Mouse (Mus musculus) CH12F3 (cell line): ENCODE data around the gene Nhlh1.

Experiments
- in situ Hi-C: fragments of 300-500 bp; cut with MboI; formaldehyde crosslinking; loops from 2 replicates; pipeline ENCODE4 v1.14.3; 2020; ENCODE audit warnings: low sequenced_read_pairs

Nhlh1 gene

GRCm38 (mm10) chr1:172057491-172057921, at the start of gene Nhlh1:
Gene Nhlh1, minus strand, starts transcription at chr1:172057573.
- in situ Hi-C loops, result no loop called here

GRCm38 (mm10) chr1:172105101-172105500, 47.7 kb upstream of the Nhlh1 start:
- in situ Hi-C loops, result no loop called here

- in situ Hi-C loops, result no loop called here
Observed at GRCm38 (mm10) chr1:172103619-172104018, 46.2 kb upstream of the Nhlh1 start.

GRCm38 (mm10) chr1:172099325-172100033, 42.1 kb upstream of the Nhlh1 start:
- in situ Hi-C loops, result no loop called here

- in situ Hi-C loops, result no loop called here
Observed at GRCm38 (mm10) chr1:172095202-172095601, 37.8 kb upstream of the Nhlh1 start.

- in situ Hi-C loops, result no loop called here
Observed at GRCm38 (mm10) chr1:172094295-172094694, 36.9 kb upstream of the Nhlh1 start.

- in situ Hi-C loops, result no loop called here
Observed at GRCm38 (mm10) chr1:172093522-172093921, 36.1 kb upstream of the Nhlh1 start.

GRCm38 (mm10) chr1:172082899-172083445, 25.6 kb upstream of the Nhlh1 start:
- in situ Hi-C loops, result no loop called here

GRCm38 (mm10) chr1:172082101-172082898, 24.9 kb upstream of the Nhlh1 start, which contains the start of the genes Copa and Ncstn:
Gene Copa, plus strand, starts transcription at chr1:172082529.
Gene Ncstn, minus strand, starts transcription at chr1:172082795.
- in situ Hi-C loops, result no loop called here

GRCm38 (mm10) chr1:172077981-172078380, 20.6 kb upstream of the Nhlh1 start:
- in situ Hi-C loops, result no loop called here

GRCm38 (mm10) chr1:172072604-172073003, 15.2 kb upstream of the Nhlh1 start:
- in situ Hi-C loops, result no loop called here

GRCm38 (mm10) chr1:172071556-172071955, 14.2 kb upstream of the Nhlh1 start:
- in situ Hi-C loops, result no loop called here

- in situ Hi-C loops, result no loop called here
Observed at GRCm38 (mm10) chr1:172070227-172070626, 12.9 kb upstream of the Nhlh1 start.

GRCm38 (mm10) chr1:172064613-172065141, 7.3 kb upstream of the Nhlh1 start:
- in situ Hi-C loops, result no loop called here

- in situ Hi-C loops, result no loop called here
Observed at GRCm38 (mm10) chr1:172063291-172064023, 6.1 kb upstream of the Nhlh1 start.

- in situ Hi-C loops, result no loop called here
Observed at GRCm38 (mm10) chr1:172062101-172062500, 4.7 kb upstream of the Nhlh1 start.

- in situ Hi-C loops, result no loop called here
Observed at GRCm38 (mm10) chr1:172061217-172061616, 3.8 kb upstream of the Nhlh1 start.

GRCm38 (mm10) chr1:172060659-172061058, 3.3 kb upstream of the Nhlh1 start:
- in situ Hi-C loops, result no loop called here

- in situ Hi-C loops, result no loop called here
Observed at GRCm38 (mm10) chr1:172058874-172059273, 1.5 kb upstream of the Nhlh1 start.

GRCm38 (mm10) chr1:172058321-172058720, 948 bp upstream of the Nhlh1 start:
- in situ Hi-C loops, result no loop called here

- in situ Hi-C loops, result no loop called here
Observed at GRCm38 (mm10) chr1:172056251-172056650, 1.1 kb downstream of the Nhlh1 start.
